Mouse (Mus musculus) liver, postnatal 0 days (tissue): ENCODE measurements at regions not wholly inside any gene's neighbourhood (a gene's known extent, or its start where the extent isn't known, plus 50 kb on each side); places are given as distances from the start of the nearest gene placed in this dataset.

Source experiments
- ATAC-seq: fragments of 200-750 bp; cut with Nextera tagmentation; 2 replicates; pipeline ENCODE4 v1.8.0; 2017; ENCODE audit warnings: mild to moderate bottlenecking, moderate library complexity
- DNase-seq: peaks from one replicate; pipeline ENCODE4 v3.0.0-alpha.2; 2016
- H3K27ac ChIP-seq: fragments of 300-500 bp; sonication (generic); 2 replicates; pipeline ENCODE4 v1.5.1; 2014; ENCODE audit warnings: antibody characterized with exemption, moderate library complexity, mild to moderate bottlenecking, low read depth
- H3K27me3 ChIP-seq: fragments of 300-500 bp; sonication (generic); 2 replicates; pipeline ENCODE4 v1.6.1; 2014; ENCODE audit warnings: low read length, control low read depth, mixed read lengths; ENCODE audit not compliant: insufficient read depth
- H3K36me3 ChIP-seq: fragments of 300-500 bp; sonication (generic); replicated peaks from 2 replicates; pipeline ENCODE4 v1.6.1; 2014; ENCODE audit warnings: mild to moderate bottlenecking, control low read depth, low read length, moderate library complexity, mixed read lengths; ENCODE audit not compliant: insufficient read depth
- H3K4me1 ChIP-seq: fragments of 300-500 bp; sonication (generic); 2 replicates; pipeline ENCODE4 v1.6.1; 2014; ENCODE audit warnings: antibody characterized with exemption, mild to moderate bottlenecking, control low read depth; ENCODE audit not compliant: insufficient read depth
- H3K4me2 ChIP-seq: fragments of 300-500 bp; sonication (generic); 2 replicates; pipeline ENCODE4 v1.6.1; 2014; ENCODE audit warnings: low read depth, mild to moderate bottlenecking, low read length, moderate library complexity, mixed read lengths
- H3K4me3 ChIP-seq: fragments of 300-500 bp; sonication (generic); 2 replicates; pipeline ENCODE4 v1.5.1; 2014; ENCODE audit warnings: low read depth, low read length
- H3K9ac ChIP-seq: fragments of 300-500 bp; sonication (generic); replicated peaks from 2 replicates; pipeline ENCODE4 v1.6.1; 2014; ENCODE audit warnings: mild to moderate bottlenecking, moderate library complexity
- H3K9me3 ChIP-seq: fragments of 300-500 bp; sonication (generic); 2 replicates; pipeline ENCODE4 v1.6.1; 2016; ENCODE audit warnings: mild to moderate bottlenecking, control low read depth, low read length, mixed read lengths
- CTCF ChIP-seq: sonication (generic); IDR thresholded peaks from 2 replicates; pipeline ENCODE4 v1.5.1; 2016; ENCODE audit warnings: antibody characterized with exemption, low read depth
- EP300 ChIP-seq: IDR thresholded peaks from 2 replicates; pipeline ENCODE4 v1.6.1; 2016; ENCODE audit warnings: antibody characterized with exemption, low read depth, mild to moderate bottlenecking
- WGBS: fragments of 180-500 bp; shearing (Covaris S2); extraction: QIAGEN DNeasy Blood & Tissue Kit; methylation state at CpG from one replicate; pipeline ENCODE4 v1.1.7; 2014; ENCODE audit not compliant: insufficient replicate concordance; 5-methylcytosine and 5-hydroxymethylcytosine counted together

GRCm38 (mm10) chr14:79907761-79908160 is 76.1 kb upstream of the Olfm4 start:
- H3K4me3 ChIP-seq = no peak overlapping the region
- no peaks in the 10 kb centered on the region for H3K4me1 ChIP-seq
- ATAC-seq = no peak
- no peak overlapping the region for H3K4me2 ChIP-seq
- H3K9ac ChIP-seq = no peak overlapping the region
- no peaks in the 10 kb centered on the region for H3K9me3 ChIP-seq
- no peak for TF ChIP-seq EP300
- TF ChIP-seq CTCF = no peak
- no peaks in the 10 kb centered on the region for H3K27me3 ChIP-seq
- no peak for DNase-seq
- H3K27ac ChIP-seq = no peak overlapping the region
- WGBS = 32% methylated on average over 4 of the region's 4 CpGs
- no peaks in the 10 kb centered on the region for H3K36me3 ChIP-seq

- no peak overlapping the region for H3K9ac ChIP-seq
- ATAC-seq (no peak), DNase-seq (no peak)
- H3K4me1 ChIP-seq = no peaks in the 10 kb centered on the region
- H3K9me3 ChIP-seq = no peaks in the 10 kb centered on the region
- no peak overlapping the region for H3K27ac ChIP-seq
- no peak overlapping the region for H3K4me2 ChIP-seq
- WGBS = 75% methylated on average over 2 of the region's 2 CpGs
- H3K4me3 ChIP-seq = no peak overlapping the region
- no peaks in the 10 kb centered on the region for H3K27me3 ChIP-seq
- no peak for TF ChIP-seq EP300
- TF ChIP-seq CTCF = no peak
- no peaks in the 10 kb centered on the region for H3K36me3 ChIP-seq
Observed at GRCm38 (mm10) chr14:79905574-79905973, 78.3 kb upstream of the Olfm4 start.

- Histone ChIP-seq H3K27ac (no peak overlapping the region), H3K36me3 (no peaks in the 10 kb centered on the region), H3K4me2 (no peak overlapping the region), H3K27me3 (no peaks in the 10 kb centered on the region), H3K4me1 (no peaks in the 10 kb centered on the region), H3K9me3 (no peaks in the 10 kb centered on the region), H3K9ac (no peak overlapping the region), H3K4me3 (no peak overlapping the region)
- ATAC-seq (no peak), DNase-seq (no peak)
- WGBS = 16% methylated on average over 1 of the region's 1 CpGs
- TF ChIP-seq EP300 (no peak), CTCF (no peak)
Observed at GRCm38 (mm10) chr14:79902355-79902754, 81.5 kb upstream of the Olfm4 start.

GRCm38 (mm10) chr14:79898240-79898639 is 85.6 kb upstream of the Olfm4 start:
- no peak overlapping the region for H3K27ac ChIP-seq
- WGBS = 4% methylated on average over 5 of the region's 5 CpGs
- no peaks in the 10 kb centered on the region for H3K27me3 ChIP-seq
- no peak overlapping the region for H3K4me3 ChIP-seq
- ATAC-seq (no peak), DNase-seq (no peak)
- no peaks in the 10 kb centered on the region for H3K9me3 ChIP-seq
- H3K4me2 ChIP-seq = no peak overlapping the region
- no peaks in the 10 kb centered on the region for H3K4me1 ChIP-seq
- H3K36me3 ChIP-seq = no peaks in the 10 kb centered on the region
- no peak overlapping the region for H3K9ac ChIP-seq
- no peak for TF ChIP-seq CTCF
- no peak for TF ChIP-seq EP300

- no peak for DNase-seq
- Histone ChIP-seq H3K4me2 (no peak overlapping the region), H3K9me3 (no peaks in the 10 kb centered on the region), H3K4me1 (no peaks in the 10 kb centered on the region), H3K27ac (no peak overlapping the region), H3K4me3 (no peak overlapping the region), H3K27me3 (no peaks in the 10 kb centered on the region), H3K36me3 (no peaks in the 10 kb centered on the region), H3K9ac (no peak overlapping the region)
- WGBS = 82% methylated on average over 4 of the region's 4 CpGs
- no peak for TF ChIP-seq EP300
- TF ChIP-seq CTCF = no peak
- no peak for ATAC-seq
Observed at GRCm38 (mm10) chr14:79893241-79893640, 90.6 kb upstream of the Olfm4 start.

- Histone ChIP-seq H3K4me1 (no peaks in the 10 kb centered on the region), H3K4me3 (no peak overlapping the region), H3K9me3 (no peaks in the 10 kb centered on the region), H3K4me2 (no peak overlapping the region), H3K27ac (no peak overlapping the region), H3K9ac (no peak overlapping the region), H3K27me3 (no peaks in the 10 kb centered on the region), H3K36me3 (no peaks in the 10 kb centered on the region)
- DNase-seq (no peak), ATAC-seq (no peak)
- WGBS = 74% methylated on average over 2 of the region's 2 CpGs
- TF ChIP-seq EP300 (no peak), CTCF (no peak)
Observed at GRCm38 (mm10) chr14:79890682-79891081, 93.2 kb upstream of the Olfm4 start.

- Histone ChIP-seq H3K4me1 (no peaks in the 10 kb centered on the region), H3K9ac (no peak overlapping the region), H3K27me3 (no peaks in the 10 kb centered on the region), H3K36me3 (no peaks in the 10 kb centered on the region), H3K9me3 (no peaks in the 10 kb centered on the region), H3K4me3 (no peak overlapping the region), H3K27ac (no peak overlapping the region), H3K4me2 (no peak overlapping the region)
- 74% methylated on average over 4 of the region's 4 CpGs for whole genome bisulfite sequencing
- no peak for DNase-seq
- TF ChIP-seq CTCF (no peak), EP300 (no peak)
- no peak for ATAC-seq
Observed at GRCm38 (mm10) chr14:79890280-79890679, 93.6 kb upstream of the Olfm4 start.
